Mouse (Mus musculus): ENCODE results near the gene Mical3.

Mical3 gene

GRCm38 (mm10) chr6:121145906-121146305 is 15.1 kb upstream of the Mical3 start:
- DNase-seq (ENCODE audit: low spot score) = no peak

- no peak for DNase-seq (ENCODE audit: low spot score)
Observed at GRCm38 (mm10) chr6:121145010-121145604, 14.3 kb upstream of the Mical3 start.

GRCm38 (mm10) chr6:121144066-121144465 is 13.3 kb upstream of the Mical3 start:
- no peak for DNase-seq (ENCODE audit: low spot score)

GRCm38 (mm10) chr6:121143439-121143838 is 12.6 kb upstream of the Mical3 start:
- DNase-seq (ENCODE audit: low spot score) = no peak

- DNase-seq (ENCODE audit: low spot score) = no peak
Observed at GRCm38 (mm10) chr6:121142298-121142697, 11.5 kb upstream of the Mical3 start.

- DNase-seq (ENCODE audit: low spot score) = no peak
Observed at GRCm38 (mm10) chr6:121139271-121139670, 8.5 kb upstream of the Mical3 start.

- DNase-seq (ENCODE audit: low spot score) = no peak
Observed at GRCm38 (mm10) chr6:121138338-121139040, 7.7 kb upstream of the Mical3 start.

- DNase-seq (ENCODE audit: low spot score) = no peak
Observed at GRCm38 (mm10) chr6:121137222-121137621, 6.4 kb upstream of the Mical3 start.

GRCm38 (mm10) chr6:121134884-121135283 is 4.1 kb upstream of the Mical3 start:
- no peak for DNase-seq (ENCODE audit: low spot score)

GRCm38 (mm10) chr6:121134249-121134648 is 3.5 kb upstream of the Mical3 start:
- DNase-seq (ENCODE audit: low spot score) = no peak

GRCm38 (mm10) chr6:121130039-121130705 is 627 bp downstream of the Mical3 start:
- peak; percentile 65 for DNase-seq (ENCODE audit: low spot score)

GRCm38 (mm10) chr6:121129506-121129905 is 1.3 kb downstream of the Mical3 start:
- no peak for DNase-seq (ENCODE audit: low spot score)

GRCm38 (mm10) chr6:121128736-121129135 is 2.1 kb downstream of the Mical3 start:
- DNase-seq (ENCODE audit: low spot score) = no peak

GRCm38 (mm10) chr6:121127726-121128125 is 3.1 kb downstream of the Mical3 start:
- no peak for DNase-seq (ENCODE audit: low spot score)

- no peak for DNase-seq (ENCODE audit: low spot score)
Observed at GRCm38 (mm10) chr6:121126202-121126601, 4.6 kb downstream of the Mical3 start.

- no peak for DNase-seq (ENCODE audit: low spot score)
Observed at GRCm38 (mm10) chr6:121122739-121123241, 8.0 kb downstream of the Mical3 start.

- no peak for DNase-seq (ENCODE audit: low spot score)
Observed at GRCm38 (mm10) chr6:121120776-121121175, 10.0 kb downstream of the Mical3 start.

GRCm38 (mm10) chr6:121117971-121118755 is 12.6 kb downstream of the Mical3 start:
- no peak for DNase-seq (ENCODE audit: low spot score)

GRCm38 (mm10) chr6:121117142-121117541 is 13.7 kb downstream of the Mical3 start:
- no peak for DNase-seq (ENCODE audit: low spot score)

GRCm38 (mm10) chr6:121116434-121116833 is 14.4 kb downstream of the Mical3 start:
- DNase-seq (ENCODE audit: low spot score) = no peak

GRCm38 (mm10) chr6:121111448-121112055 is 19.2 kb downstream of the Mical3 start:
- DNase-seq (ENCODE audit: low spot score) = peak; percentile 57
